Mouse (Mus musculus): Measurements from ENCODE around the gene Ifi47. TPM values are rescaled to one million over a fixed set of nuclear protein-coding genes. Genes with fewer than 3 reads are reported as not detected.
A peak's percentile ranks its signal among the peaks of the same experiment; 100 is the strongest.

The Ifi47 gene
- polyA plus RNA-seq, 1 experiment from 2014 or later, result 2.3 TPM

DNA sequence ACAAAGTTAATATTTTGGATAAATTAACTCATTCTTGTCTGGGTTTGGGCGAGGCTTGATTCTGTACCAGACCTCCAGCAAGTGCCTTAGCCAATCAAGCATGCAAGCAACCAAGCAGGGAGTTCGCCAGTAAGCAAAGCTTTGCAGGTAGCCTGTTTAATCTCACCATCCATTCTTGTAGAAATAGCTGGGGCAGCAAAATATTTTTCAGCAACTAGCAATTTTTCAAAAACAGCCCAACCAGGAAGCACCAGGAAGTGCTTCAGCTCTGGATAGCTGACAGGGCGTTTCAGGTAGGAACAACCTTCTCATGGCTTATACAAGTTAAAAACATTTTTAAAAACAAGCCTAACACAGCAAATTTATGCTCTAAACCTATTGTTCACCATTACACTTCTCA is 5.5 kb downstream of the Ifi47 start:
- no peak overlapping the region for H3K4me2 ChIP-seq
- H3K27ac ChIP-seq, result no peak overlapping the region
- WGBS, result 69% methylated on average over 3 of the region's 3 CpGs
- ATAC-seq (ENCODE audit: insufficient read depth, low FRiP score, low read depth), result no peak
- no peaks in the 10 kb centered on the region for H3K9me3 ChIP-seq
- H3K36me3 ChIP-seq, result no peaks in the 10 kb centered on the region
- H3K9ac ChIP-seq, result no peak overlapping the region
- H3K4me3 ChIP-seq (replicated peaks), result no peak overlapping the region
- no peaks in the 10 kb centered on the region for H3K4me1 ChIP-seq
- no peaks in the 10 kb centered on the region for H3K27me3 ChIP-seq (replicated peaks)

DNA sequence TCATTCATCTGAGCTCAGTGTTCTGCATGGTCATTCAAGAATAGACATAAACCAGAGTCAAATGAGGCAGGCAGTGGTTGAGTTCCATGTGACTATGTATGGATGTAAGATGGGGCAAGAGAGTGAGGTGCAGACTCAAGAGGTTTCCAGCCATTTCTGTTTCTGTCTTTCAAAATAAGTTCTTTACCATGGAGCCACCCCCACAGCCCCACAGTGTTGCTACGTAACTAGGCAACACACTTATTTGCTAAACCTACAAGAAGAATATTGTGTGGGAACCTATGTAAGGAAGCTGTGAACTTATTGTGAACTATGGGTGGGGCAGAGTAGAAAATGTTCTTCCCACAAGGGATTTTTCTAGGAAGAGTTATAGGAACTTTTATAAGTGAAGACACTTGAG is 6.8 kb downstream of the Ifi47 start:
- no peak for ATAC-seq (ENCODE audit: insufficient read depth, low FRiP score, low read depth)
- Histone ChIP-seq H3K4me3 (replicated peaks) (no peak overlapping the region), H3K36me3 (no peaks in the 10 kb centered on the region), H3K9me3 (no peaks in the 10 kb centered on the region), H3K4me2 (no peak overlapping the region), H3K27me3 (replicated peaks) (no peaks in the 10 kb centered on the region), H3K4me1 (peaks cover 5% of the 10 kb centered on the region; the same call in 1 of the 2 replicates), H3K27ac (no peak overlapping the region), H3K9ac (no peak overlapping the region)
- 64% methylated on average over 1 of the region's 1 CpGs for WGBS

DNA sequence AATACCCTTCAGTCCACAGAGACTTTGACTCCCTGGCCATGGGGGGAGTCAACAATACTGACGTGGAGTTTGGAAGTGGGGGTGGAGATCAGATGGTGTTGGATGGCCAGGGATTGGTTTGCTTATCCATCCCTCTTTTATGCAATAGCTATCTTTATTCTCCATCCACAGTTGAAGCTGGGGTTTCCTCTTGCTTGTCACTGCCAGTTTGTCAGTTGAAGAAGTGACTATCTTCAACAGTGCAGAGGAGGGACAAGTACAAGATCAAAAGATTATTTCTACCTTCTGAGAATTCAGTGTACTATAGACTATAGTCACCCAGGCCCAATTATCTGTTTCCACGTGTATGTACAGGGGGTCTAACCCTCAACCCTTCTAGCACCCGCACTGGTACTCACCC is 7.4 kb downstream of the Ifi47 start:
- H3K36me3 ChIP-seq, result no peaks in the 10 kb centered on the region
- WGBS, result 68% methylated on average over 3 of the region's 3 CpGs
- no peaks in the 10 kb centered on the region for H3K27me3 ChIP-seq (replicated peaks)
- no peak overlapping the region for H3K4me3 ChIP-seq (replicated peaks)
- no peak overlapping the region for H3K9ac ChIP-seq
- no peaks in the 10 kb centered on the region for H3K9me3 ChIP-seq
- peak; percentile 48; the same call in 1 of the 2 replicates for ATAC-seq (ENCODE audit: insufficient read depth, low FRiP score, low read depth)
- no peak overlapping the region for H3K27ac ChIP-seq
- H3K4me2 ChIP-seq, result no peak overlapping the region
- peaks cover 7% of the 10 kb centered on the region; the same call in 1 of the 2 replicates for H3K4me1 ChIP-seq

DNA sequence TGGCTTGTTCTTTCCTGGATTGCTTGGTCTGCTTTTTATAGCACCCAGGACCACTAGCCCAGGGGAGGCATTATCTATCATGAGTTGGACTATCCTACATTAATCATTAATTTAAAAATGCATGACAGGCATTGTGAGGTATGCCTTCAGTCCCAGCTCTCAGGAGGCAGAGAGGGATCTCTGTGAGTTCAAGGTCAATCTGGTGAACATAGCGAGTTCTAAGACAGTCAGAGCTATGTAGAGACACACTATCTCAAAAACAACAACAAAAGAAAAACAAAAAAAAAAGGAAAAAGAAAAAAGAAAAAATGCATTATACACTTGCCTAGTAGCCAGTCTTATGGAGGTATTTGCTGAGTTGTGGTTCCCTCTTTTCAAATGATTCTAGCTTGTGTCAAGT is 8.0 kb downstream of the Ifi47 start:
- no peak overlapping the region for H3K4me2 ChIP-seq
- H3K27me3 ChIP-seq (replicated peaks), result no peaks in the 10 kb centered on the region
- H3K4me3 ChIP-seq (replicated peaks), result no peak overlapping the region
- H3K4me1 ChIP-seq, result peaks cover 7% of the 10 kb centered on the region; the same call in 1 of the 2 replicates
- no peak for ATAC-seq (ENCODE audit: insufficient read depth, low FRiP score, low read depth)
- H3K9ac ChIP-seq, result no peak overlapping the region
- H3K27ac ChIP-seq, result no peak overlapping the region
- H3K36me3 ChIP-seq, result no peaks in the 10 kb centered on the region
- H3K9me3 ChIP-seq, result no peaks in the 10 kb centered on the region
- WGBS, result 76% methylated on average over 1 of the region's 1 CpGs

DNA sequence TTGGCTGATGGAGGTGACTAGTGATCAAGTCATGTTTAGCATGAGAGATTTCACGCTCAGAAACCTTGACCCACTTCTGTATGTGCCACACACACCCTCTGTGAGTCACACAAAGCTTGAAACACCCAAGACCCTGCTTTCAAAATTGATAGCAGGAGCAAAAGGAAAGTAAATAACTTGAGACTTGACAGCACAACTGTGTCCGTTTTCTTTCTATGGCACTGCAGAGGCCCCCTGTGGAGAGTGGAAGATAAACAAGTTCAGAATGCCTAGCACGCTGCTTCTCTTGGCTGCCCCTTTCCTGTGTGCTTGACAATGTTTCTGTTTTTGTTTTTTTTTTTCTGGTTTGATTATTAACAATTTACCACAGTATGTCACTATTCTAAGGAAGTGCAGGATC is 8.5 kb downstream of the Ifi47 start:
- Histone ChIP-seq H3K36me3 (no peaks in the 10 kb centered on the region), H3K9me3 (no peaks in the 10 kb centered on the region), H3K27ac (no peak overlapping the region), H3K4me2 (no peak overlapping the region), H3K27me3 (replicated peaks) (no peaks in the 10 kb centered on the region), H3K4me1 (peaks cover 7% of the 10 kb centered on the region; the same call in 1 of the 2 replicates), H3K4me3 (replicated peaks) (no peak overlapping the region), H3K9ac (no peak overlapping the region)
- no peak for ATAC-seq (ENCODE audit: insufficient read depth, low FRiP score, low read depth)
- WGBS, result 23% methylated on average over 3 of the region's 3 CpGs

DNA sequence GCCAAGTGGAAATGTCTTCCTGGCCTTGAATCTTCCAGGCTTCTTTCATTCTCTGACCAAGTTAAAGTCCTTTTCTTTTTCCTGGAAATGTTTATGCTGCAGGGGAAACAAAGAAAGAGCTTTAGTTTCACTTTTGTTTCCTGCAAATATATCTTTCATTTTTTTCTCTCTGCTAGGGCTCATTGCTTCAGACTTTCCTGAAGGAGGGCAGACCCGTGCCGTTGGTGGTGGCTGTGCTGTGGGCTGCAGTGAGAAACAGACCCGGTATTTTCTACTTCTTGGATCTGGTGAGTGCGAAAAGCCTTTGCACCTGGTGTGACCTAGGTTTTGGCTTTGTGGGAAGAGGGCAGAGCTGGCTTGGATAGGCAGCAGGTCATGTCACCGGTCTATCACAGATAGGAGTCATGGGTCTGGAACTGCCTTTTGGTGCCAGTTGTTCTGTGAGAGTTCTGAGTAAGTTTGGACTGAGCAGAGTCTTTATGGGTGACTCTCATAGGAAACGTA is 10.5 kb downstream of the Ifi47 start:
- WGBS, result 72% methylated on average over 6 of the region's 6 CpGs
- no peak for ATAC-seq (ENCODE audit: insufficient read depth, low FRiP score, low read depth)
- Histone ChIP-seq H3K4me3 (replicated peaks) (no peak overlapping the region), H3K27ac (no peak overlapping the region), H3K4me2 (no peak overlapping the region), H3K36me3 (no peaks in the 10 kb centered on the region), H3K9ac (no peak overlapping the region), H3K9me3 (no peaks in the 10 kb centered on the region), H3K4me1 (peaks cover 7% of the 10 kb centered on the region; the same call in 1 of the 2 replicates), H3K27me3 (replicated peaks) (no peaks in the 10 kb centered on the region)

DNA sequence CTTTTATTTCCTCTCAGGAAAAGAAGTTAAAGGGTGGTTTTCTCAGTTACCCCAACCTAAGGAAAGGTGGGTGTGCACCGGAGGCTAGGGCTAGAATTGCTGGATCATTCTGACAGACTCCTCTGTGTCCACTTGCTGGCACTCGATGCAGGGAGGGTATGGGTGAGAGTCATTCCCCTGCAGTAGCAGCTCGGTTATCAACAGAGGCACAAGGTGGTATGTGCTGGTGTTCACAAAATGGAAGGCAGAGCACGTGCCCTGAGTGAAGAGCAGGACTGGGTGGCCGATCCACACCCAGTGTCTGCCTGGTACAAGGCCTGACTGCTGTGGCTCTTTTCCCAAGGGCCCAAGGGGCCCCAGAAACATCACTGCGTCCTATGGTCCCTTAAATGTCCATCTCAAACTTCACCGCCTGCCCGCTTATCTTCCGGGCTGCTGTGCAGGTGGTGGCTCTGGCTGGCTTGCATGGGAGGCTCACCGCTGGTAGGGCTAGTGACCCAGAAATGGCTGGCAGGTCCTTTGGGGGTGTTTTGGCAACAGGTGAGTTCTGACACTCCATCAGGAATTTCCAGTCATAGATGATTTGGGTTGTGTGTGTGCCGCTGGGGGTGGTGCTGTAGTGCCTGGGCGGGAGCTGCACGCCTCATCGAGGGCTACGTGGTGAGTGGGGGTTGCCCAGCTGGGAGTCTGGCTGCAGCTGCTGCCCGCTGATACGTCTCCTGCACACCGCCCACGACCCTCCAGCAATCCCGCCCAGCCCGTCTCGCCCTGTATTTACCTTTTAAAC is 11.6 kb downstream of the Ifi47 start:
- H3K4me1 ChIP-seq, result peaks cover 7% of the 10 kb centered on the region; the same call in 1 of the 2 replicates
- H3K4me3 ChIP-seq (replicated peaks), result peak overlapping the region; percentile 3; the same call in 1 of the 2 replicates
- H3K27ac ChIP-seq, result no peak overlapping the region
- peak overlapping the region; percentile 47 for H3K4me2 ChIP-seq
- no peak overlapping the region for H3K9ac ChIP-seq
- WGBS, result 41% methylated on average over 22 of the region's 22 CpGs
- H3K27me3 ChIP-seq (replicated peaks), result no peaks in the 10 kb centered on the region
- ATAC-seq (ENCODE audit: insufficient read depth, low FRiP score, low read depth), result peak; percentile 93
- no peaks in the 10 kb centered on the region for H3K9me3 ChIP-seq
- H3K36me3 ChIP-seq, result no peaks in the 10 kb centered on the region

DNA sequence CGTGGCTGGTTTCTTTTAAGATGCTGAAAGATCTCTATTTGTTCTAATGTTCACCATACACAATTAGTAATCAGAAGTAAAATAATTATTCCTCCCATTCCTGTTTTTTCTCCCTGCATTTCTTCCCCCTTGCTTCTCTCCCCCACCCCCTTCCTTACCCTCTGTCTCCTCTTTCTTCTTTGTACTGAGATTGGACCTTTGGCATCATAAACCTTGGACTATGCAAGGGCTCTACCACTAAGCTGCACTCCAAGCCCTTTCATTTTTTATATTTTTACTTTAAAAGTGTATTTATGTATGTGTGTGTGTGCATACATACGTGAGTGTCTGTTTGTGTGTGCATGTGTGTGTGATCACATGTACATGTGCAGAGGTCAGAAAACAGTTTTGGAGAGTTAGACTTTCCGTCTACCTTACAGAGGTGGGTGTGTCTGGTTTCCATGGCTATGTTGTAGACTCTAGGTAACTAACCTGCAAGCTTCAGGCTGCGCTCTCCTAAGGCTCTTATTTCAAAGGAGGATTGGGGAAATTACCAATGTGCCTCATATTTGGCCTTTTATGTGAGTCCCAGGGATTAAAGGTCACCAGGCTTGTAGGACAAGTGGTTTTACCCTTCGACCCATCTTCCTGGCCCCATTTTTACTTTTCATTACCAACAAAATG is 12.7 kb downstream of the Ifi47 start:
- Histone ChIP-seq H3K4me2 (no peak overlapping the region), H3K9me3 (no peaks in the 10 kb centered on the region), H3K27ac (no peak overlapping the region), H3K9ac (no peak overlapping the region), H3K27me3 (replicated peaks) (no peaks in the 10 kb centered on the region), H3K4me1 (peaks cover 7% of the 10 kb centered on the region; the same call in 1 of the 2 replicates), H3K36me3 (no peaks in the 10 kb centered on the region), H3K4me3 (replicated peaks) (no peak overlapping the region)
- 79% methylated on average over 5 of the region's 5 CpGs for WGBS
- ATAC-seq (ENCODE audit: insufficient read depth, low FRiP score, low read depth), result no peak

DNA sequence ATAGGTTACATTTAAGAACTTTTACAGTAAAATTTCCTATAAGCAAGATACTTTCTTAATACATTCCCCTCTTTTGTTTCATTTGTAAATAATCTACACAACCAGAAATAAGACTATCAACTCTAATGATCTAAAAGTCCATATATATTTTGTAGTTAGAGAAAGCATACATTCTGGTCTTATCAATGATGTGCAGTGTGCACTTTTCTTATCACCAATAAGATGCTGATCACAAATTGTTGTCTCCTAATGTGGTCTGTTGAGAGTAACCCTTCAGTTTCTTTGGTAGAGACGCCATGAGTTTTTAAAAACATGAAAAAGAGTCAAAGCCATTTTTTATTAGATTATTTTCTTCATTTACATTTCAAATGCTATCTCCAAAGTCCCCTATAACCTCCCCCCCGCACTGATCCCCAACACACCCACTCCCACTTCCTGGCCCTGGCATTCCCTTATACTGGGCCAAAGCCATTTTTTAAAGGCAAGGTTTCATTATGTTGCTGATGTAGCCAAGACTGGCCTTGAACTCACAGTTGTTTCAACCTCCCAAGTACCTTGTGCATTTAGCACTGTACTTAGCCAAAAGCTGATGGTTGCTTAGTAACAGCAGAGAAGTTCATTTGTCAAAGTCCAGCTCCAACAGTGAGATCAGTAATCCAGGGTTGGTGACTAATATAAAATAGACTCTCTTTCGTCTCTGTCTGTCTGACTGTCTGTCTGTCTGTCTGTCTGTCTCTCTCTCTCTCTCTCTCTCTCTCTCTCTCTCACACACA is 13.5 kb downstream of the Ifi47 start:
- no peak overlapping the region for H3K4me3 ChIP-seq (replicated peaks)
- peaks cover 7% of the 10 kb centered on the region; the same call in 1 of the 2 replicates for H3K4me1 ChIP-seq
- H3K27me3 ChIP-seq (replicated peaks), result no peaks in the 10 kb centered on the region
- ATAC-seq (ENCODE audit: insufficient read depth, low FRiP score, low read depth), result no peak
- H3K4me2 ChIP-seq, result no peak overlapping the region
- H3K9ac ChIP-seq, result no peak overlapping the region
- no peak overlapping the region for H3K27ac ChIP-seq
- no peaks in the 10 kb centered on the region for H3K36me3 ChIP-seq
- WGBS, result 75% methylated on average over 3 of the region's 3 CpGs
- H3K9me3 ChIP-seq, result no peaks in the 10 kb centered on the region

DNA sequence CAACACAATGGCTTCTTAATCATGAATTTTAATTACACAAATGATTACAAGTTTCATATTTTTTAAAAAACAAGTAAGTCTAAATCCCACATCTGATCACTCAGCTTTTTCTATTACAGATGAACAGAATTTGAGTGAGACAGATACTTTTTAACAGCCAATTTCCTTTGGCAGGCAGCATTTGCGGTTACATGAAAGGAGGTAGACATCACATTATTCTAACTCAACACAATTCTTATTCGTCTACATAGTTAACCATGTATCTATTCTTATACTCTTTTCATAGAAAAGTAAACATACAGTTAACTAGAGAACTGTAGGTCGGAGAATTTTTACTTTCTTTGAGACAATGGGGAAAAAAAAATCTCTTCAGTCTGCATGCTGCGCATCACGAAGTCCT is 14.2 kb downstream of the Ifi47 start:
- 78% methylated on average over 5 of the region's 5 CpGs for WGBS
- H3K4me1 ChIP-seq, result peaks cover 7% of the 10 kb centered on the region; the same call in 1 of the 2 replicates
- no peak overlapping the region for H3K27ac ChIP-seq
- H3K4me3 ChIP-seq (replicated peaks), result no peak overlapping the region
- no peaks in the 10 kb centered on the region for H3K36me3 ChIP-seq
- no peaks in the 10 kb centered on the region for H3K27me3 ChIP-seq (replicated peaks)
- no peak for ATAC-seq (ENCODE audit: insufficient read depth, low FRiP score, low read depth)
- no peak overlapping the region for H3K4me2 ChIP-seq
- H3K9me3 ChIP-seq, result no peaks in the 10 kb centered on the region
- H3K9ac ChIP-seq, result no peak overlapping the region

DNA sequence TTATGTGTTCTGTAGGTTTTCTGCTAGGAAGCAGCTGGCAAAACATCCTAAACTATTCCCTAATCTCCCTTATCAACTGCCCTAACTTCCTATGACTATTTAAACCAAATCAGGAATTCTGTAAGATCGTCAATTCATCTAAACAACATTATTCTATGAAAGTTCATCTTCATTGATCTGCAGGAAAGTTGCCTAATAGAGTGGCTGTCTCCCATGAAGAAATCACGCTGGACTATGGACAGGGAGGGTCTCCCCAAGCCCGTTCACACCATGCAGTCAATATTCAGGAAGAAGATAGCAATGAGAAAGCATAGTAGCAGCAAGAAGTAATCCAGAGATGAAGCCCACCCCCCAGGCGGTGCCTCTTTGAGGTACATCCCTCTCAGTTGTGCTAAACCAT is 14.8 kb downstream of the Ifi47 start:
- no peak overlapping the region for H3K4me2 ChIP-seq
- no peaks in the 10 kb centered on the region for H3K27me3 ChIP-seq (replicated peaks)
- H3K9me3 ChIP-seq, result no peaks in the 10 kb centered on the region
- H3K4me3 ChIP-seq (replicated peaks), result no peak overlapping the region
- 72% methylated on average over 4 of the region's 4 CpGs for WGBS
- H3K27ac ChIP-seq, result no peak overlapping the region
- H3K36me3 ChIP-seq, result no peaks in the 10 kb centered on the region
- no peak overlapping the region for H3K9ac ChIP-seq
- ATAC-seq (ENCODE audit: insufficient read depth, low FRiP score, low read depth), result no peak
- H3K4me1 ChIP-seq, result peaks cover 7% of the 10 kb centered on the region; the same call in 1 of the 2 replicates
